Mouse (Mus musculus): ENCODE data around the gene Gm3139. TPM values are rescaled to one million over a fixed set of nuclear protein-coding genes. Genes with fewer than 3 reads are reported as not detected.
"Not testable (repeated sequence)": the region's sequence is repeated elsewhere in the genome, so short reads cannot be mapped to it uniquely, and the experiment has no call there.

Gm3139 gene
- total RNA-seq (2022) = not detected

- DNase-seq (ENCODE audit: low spot score in 2 of 2) = not testable (repeated sequence)
Observed at GRCm38 (mm10) chr5:94525987-94526386, at the start of gene Gm3139. TSS of gene Gm3139 (plus strand) at chr5:94526287.

Other genes with a start within 250 kb of the Gm3139 start
- not detected for gene A430089I19Rik, start 219.5 kb upstream of the Gm3139 start, total RNA-seq (2022)
- gene Gm6502, start 211.9 kb upstream of the Gm3139 start, total RNA-seq (2022) = not detected
- gene AA792892, start 186.5 kb upstream of the Gm3139 start, total RNA-seq (2022) = not detected
- gene Gm7682, start 80.5 kb upstream of the Gm3139 start, total RNA-seq (2022) = not detected
- not detected for gene Gm3147, start 90.1 kb downstream of the Gm3139 start, total RNA-seq (2022)
- gene Gm6509, start 97.7 kb downstream of the Gm3139 start, total RNA-seq (2022) = not detected
- gene Gm6205, start 122.1 kb downstream of the Gm3139 start, total RNA-seq (2022) = not detected